Mouse (Mus musculus) CH12.LX (cell line): ENCODE data around the gene Ip6k1.

Experiments
- CHD1 ChIP-seq: IDR thresholded peaks from 2 replicates; pipeline ENCODE4 v1.6.1; 2012; ENCODE audit warnings: low read depth, low read length, improper control_type of control experiment, inconsistent platforms
- CHD2 ChIP-seq: IDR thresholded peaks from 2 replicates; pipeline ENCODE4 v1.6.1; 2011; ENCODE audit warnings: low read length, improper control_type of control experiment
- CTCF ChIP-seq, 2 experiments: IDR thresholded peaks in 1 of 2; conservative IDR thresholded peaks in 1 of 2; 2 replicates each; pipeline ENCODE4 v1.5.1; 2011 to 2012; ENCODE audit warnings: low read depth in 2 of 2, low read length in 2 of 2, improper control_type of control experiment in 1 of 2, inconsistent platforms in 1 of 2, mild to moderate bottlenecking in 1 of 2, moderate library complexity in 1 of 2
- E2F4 ChIP-seq: IDR thresholded peaks from 2 replicates; pipeline ENCODE4 v1.6.1; 2011; ENCODE audit warnings: low read depth, low read length, improper control_type of control experiment; ENCODE audit not compliant: insufficient replicate concordance
- JUND ChIP-seq: conservative IDR thresholded peaks from 2 replicates; pipeline ENCODE4 v1.6.1; 2011; ENCODE audit warnings: low read depth, low read length, improper control_type of control experiment
- MAX ChIP-seq: IDR thresholded peaks from 2 replicates; pipeline ENCODE4 v1.6.1; 2011; ENCODE audit warnings: low read length, improper control_type of control experiment
- POLR2A ChIP-seq: IDR thresholded peaks from 2 replicates; pipeline ENCODE4 v1.6.1; 2011; ENCODE audit warnings: low read depth, mild to moderate bottlenecking, improper control_type of control experiment, low read length
- SIN3A ChIP-seq: IDR thresholded peaks from 2 replicates; pipeline ENCODE4 v1.6.1; 2012; ENCODE audit warnings: low read length, improper control_type of control experiment, inconsistent platforms
- TCF12 ChIP-seq: IDR thresholded peaks from 2 replicates; pipeline ENCODE4 v1.6.1; 2014; ENCODE audit warnings: low read depth, mild to moderate bottlenecking, inconsistent platforms, low read length, improper control_type of control experiment
- ZC3H11A ChIP-seq: IDR thresholded peaks from 2 replicates; pipeline ENCODE4 v1.6.1; 2012; ENCODE audit warnings: low read depth, mild to moderate bottlenecking, inconsistent platforms, low read length, improper control_type of control experiment
- ZMIZ1 ChIP-seq: IDR thresholded peaks from 2 replicates; pipeline ENCODE4 v1.6.1; 2012; ENCODE audit warnings: low read depth, mild to moderate bottlenecking, inconsistent platforms, low read length, improper control_type of control experiment

- TF ChIP-seq CTCF (conservative IDR thresholded peaks at IDR 0.05 in 1 of 2, IDR thresholded peaks at IDR 0.05 in 1 of 2; ENCODE audit: low read depth in 2 of 2, low read length in 2 of 2) (peak in 1 of 2 experiments; percentile 62; a peak in 2 of 4 replicates), JUND (no peak), ZC3H11A (no peak), CHD1 (no peak), ZMIZ1 (no peak), CHD2 (no peak), MAX (no peak), E2F4 (no peak), SIN3A (no peak), TCF12 (no peak), POLR2A (no peak)
These were observed 24.3 kb downstream of the Ip6k1 start for GRCm38 (mm10) chr9:108026584-108026983.
